Mouse (Mus musculus): ENCODE data around the gene Vps16. TPM values are rescaled to one million over a fixed set of nuclear protein-coding genes. Genes with fewer than 3 reads are reported as not detected.

Gene Vps16
- polyA plus RNA-seq, 1 experiment from 2014 or later, result 105 TPM

- Histone ChIP-seq H3K4me3 (ENCODE audit: low read length) (no peak overlapping the region), H3K4me1 (ENCODE audit: control insufficient read depth, insufficient read depth, low read depth, low read length) (peaks cover 12% of the 10 kb centered on the region), H3K27ac (ENCODE audit: low read depth, low read length) (no peak overlapping the region), H3K27me3 (replicated peaks; ENCODE audit: control insufficient read depth, insufficient read depth, low read length) (no peaks in the 10 kb centered on the region), H3K9ac (ENCODE audit: low read depth, low read length) (no peak overlapping the region), H3K4me2 (ENCODE audit: low read length) (no peak overlapping the region; the same call in 1 of the 2 replicates), H3K9me3 (ENCODE audit: control insufficient read depth, low read length) (no peaks in the 10 kb centered on the region), H3K36me3 (ENCODE audit: control insufficient read depth, insufficient read depth, low read length) (no peaks in the 10 kb centered on the region)
- 19% methylated on average over 4 of the region's 4 CpGs for WGBS
- peak; percentile 61; the same call in 1 of the 2 replicates for ATAC-seq
Measured at GRCm38 (mm10) chr2:130469366-130469765, 45.2 kb downstream of the Vps16 start.

- Histone ChIP-seq H3K4me2 (ENCODE audit: low read length) (no peak overlapping the region), H3K9ac (ENCODE audit: low read depth, low read length) (no peak overlapping the region), H3K27me3 (replicated peaks; ENCODE audit: control insufficient read depth, insufficient read depth, low read length) (no peaks in the 10 kb centered on the region), H3K4me3 (ENCODE audit: low read length) (no peak overlapping the region), H3K9me3 (ENCODE audit: control insufficient read depth, low read length) (no peaks in the 10 kb centered on the region), H3K27ac (ENCODE audit: low read depth, low read length) (0 out of 2 replicates have a peak overlapping the region, but pooled peaks have one; percentile 20), H3K36me3 (ENCODE audit: control insufficient read depth, insufficient read depth, low read length) (no peaks in the 10 kb centered on the region), H3K4me1 (ENCODE audit: control insufficient read depth, insufficient read depth, low read depth, low read length) (peaks cover 12% of the 10 kb centered on the region)
- 68% methylated on average over 2 of the region's 2 CpGs for WGBS
- peak; percentile 40; the same call in 1 of the 2 replicates for ATAC-seq
Measured at GRCm38 (mm10) chr2:130469935-130470334, 45.8 kb downstream of the Vps16 start.

- Histone ChIP-seq H3K9ac (ENCODE audit: low read depth, low read length) (no peak overlapping the region), H3K4me1 (ENCODE audit: control insufficient read depth, insufficient read depth, low read depth, low read length) (peaks cover 12% of the 10 kb centered on the region), H3K4me2 (ENCODE audit: low read length) (no peak overlapping the region), H3K4me3 (ENCODE audit: low read length) (no peak overlapping the region), H3K27ac (ENCODE audit: low read depth, low read length) (no peak overlapping the region), H3K36me3 (ENCODE audit: control insufficient read depth, insufficient read depth, low read length) (no peaks in the 10 kb centered on the region), H3K9me3 (ENCODE audit: control insufficient read depth, low read length) (no peaks in the 10 kb centered on the region), H3K27me3 (replicated peaks; ENCODE audit: control insufficient read depth, insufficient read depth, low read length) (no peaks in the 10 kb centered on the region)
- WGBS, result 78% methylated on average over 8 of the region's 8 CpGs
- ATAC-seq, result no peak
Measured at GRCm38 (mm10) chr2:130472908-130473510, 48.9 kb downstream of the Vps16 start.

- H3K27ac ChIP-seq (ENCODE audit: low read depth, low read length), result no peak overlapping the region
Measured at GRCm38 (mm10) chr2:130475764-130476163, 51.6 kb downstream of the Vps16 start.

DNA sequence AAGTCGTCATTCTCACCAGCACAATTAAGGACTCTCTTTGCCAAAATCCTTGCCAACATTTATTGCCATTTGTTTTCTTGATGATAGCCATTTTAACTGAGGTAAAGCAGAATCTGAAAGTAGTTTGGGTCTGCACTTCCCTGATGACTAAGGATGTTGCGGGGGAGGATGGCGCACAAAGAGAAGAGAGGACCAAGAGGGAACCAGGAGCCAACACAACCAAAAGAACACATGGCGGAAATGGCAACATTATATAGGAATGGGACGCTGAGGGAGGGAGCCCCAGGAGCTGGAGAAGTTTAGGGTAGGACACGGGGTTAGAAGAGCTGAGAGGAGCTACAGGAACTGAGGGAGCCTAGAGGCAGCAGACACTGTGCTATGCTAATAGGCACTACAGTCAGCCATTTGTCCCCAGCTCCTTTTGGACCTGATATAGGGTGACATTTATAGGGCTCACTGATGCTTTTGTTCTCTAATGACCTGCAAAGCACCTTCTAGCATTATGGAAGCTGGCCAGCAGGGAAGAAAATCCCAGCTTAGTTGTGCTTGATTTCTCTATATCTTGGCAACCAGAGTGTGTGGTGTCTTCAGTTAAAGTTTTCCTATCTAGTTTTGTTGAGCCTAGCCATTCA, 52.6 kb downstream of the Vps16 start:
- Histone ChIP-seq H3K9me3 (ENCODE audit: control insufficient read depth, low read length) (no peaks in the 10 kb centered on the region), H3K27me3 (replicated peaks; ENCODE audit: control insufficient read depth, insufficient read depth, low read length) (no peaks in the 10 kb centered on the region), H3K27ac (ENCODE audit: low read depth, low read length) (no peak overlapping the region), H3K4me3 (ENCODE audit: low read length) (no peak overlapping the region), H3K4me2 (ENCODE audit: low read length) (no peak overlapping the region), H3K9ac (ENCODE audit: low read depth, low read length) (no peak overlapping the region), H3K36me3 (ENCODE audit: control insufficient read depth, insufficient read depth, low read length) (peaks cover 2% of the 10 kb centered on the region; the same call in 1 of the 2 replicates), H3K4me1 (ENCODE audit: control insufficient read depth, insufficient read depth, low read depth, low read length) (no peaks in the 10 kb centered on the region)
- 80% methylated on average over 6 of the region's 6 CpGs for WGBS
- ATAC-seq, result no peak

More at GRCm38 (mm10) chr2:130475764-130476163, 51.6 kb downstream of the Vps16 start:
- H3K9ac ChIP-seq (ENCODE audit: low read depth, low read length), result no peak overlapping the region
- H3K4me2 ChIP-seq (ENCODE audit: low read length), result no peak overlapping the region
- no peak overlapping the region for H3K4me3 ChIP-seq (ENCODE audit: low read length)
- no peaks in the 10 kb centered on the region for H3K4me1 ChIP-seq (ENCODE audit: control insufficient read depth, insufficient read depth, low read depth, low read length)
- H3K36me3 ChIP-seq (ENCODE audit: control insufficient read depth, insufficient read depth, low read length), result peaks cover 2% of the 10 kb centered on the region; the same call in 1 of the 2 replicates
- no peak for ATAC-seq
- H3K9me3 ChIP-seq (ENCODE audit: control insufficient read depth, low read length), result no peaks in the 10 kb centered on the region
- 94% methylated on average over 11 of the region's 11 CpGs for WGBS
- H3K27me3 ChIP-seq (replicated peaks; ENCODE audit: control insufficient read depth, insufficient read depth, low read length), result no peaks in the 10 kb centered on the region

- 96% methylated on average over 4 of the region's 4 CpGs for WGBS
- H3K9me3 ChIP-seq (ENCODE audit: control insufficient read depth, low read length), result no peaks in the 10 kb centered on the region
- ATAC-seq, result no peak
- no peak overlapping the region for H3K27ac ChIP-seq (ENCODE audit: low read depth, low read length)
- H3K4me1 ChIP-seq (ENCODE audit: control insufficient read depth, insufficient read depth, low read depth, low read length), result no peaks in the 10 kb centered on the region
- no peak overlapping the region for H3K4me3 ChIP-seq (ENCODE audit: low read length)
- no peak overlapping the region for H3K4me2 ChIP-seq (ENCODE audit: low read length)
- no peaks in the 10 kb centered on the region for H3K27me3 ChIP-seq (replicated peaks; ENCODE audit: control insufficient read depth, insufficient read depth, low read length)
- no peak overlapping the region for H3K9ac ChIP-seq (ENCODE audit: low read depth, low read length)
- H3K36me3 ChIP-seq (ENCODE audit: control insufficient read depth, insufficient read depth, low read length), result peaks cover 2% of the 10 kb centered on the region; the same call in 1 of the 2 replicates
Measured at GRCm38 (mm10) chr2:130482177-130482576, 58.0 kb downstream of the Vps16 start.

DNA sequence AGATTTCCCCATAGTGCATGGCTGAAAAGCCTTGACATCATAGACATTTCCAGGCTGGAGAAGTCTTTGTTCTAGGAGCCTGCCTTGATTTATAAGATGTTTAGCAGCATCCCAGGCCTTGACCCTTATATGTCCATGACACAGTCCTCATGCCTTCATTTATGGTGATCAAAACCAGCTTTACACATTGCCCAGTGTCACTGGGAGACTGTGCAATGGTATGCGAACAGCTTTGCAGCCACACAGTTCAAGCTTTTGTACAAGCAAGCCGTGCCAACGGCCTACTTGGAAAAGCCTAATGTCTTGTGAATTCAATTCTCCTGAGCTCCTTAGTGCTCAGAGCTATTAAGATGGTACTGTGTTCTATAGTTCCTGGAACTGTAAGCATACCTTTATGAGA, 58.6 kb downstream of the Vps16 start:
- H3K4me1 ChIP-seq (ENCODE audit: control insufficient read depth, insufficient read depth, low read depth, low read length), result no peaks in the 10 kb centered on the region
- H3K27ac ChIP-seq (ENCODE audit: low read depth, low read length), result no peak overlapping the region
- H3K9ac ChIP-seq (ENCODE audit: low read depth, low read length), result no peak overlapping the region
- no peak overlapping the region for H3K4me3 ChIP-seq (ENCODE audit: low read length)
- peaks cover 2% of the 10 kb centered on the region; the same call in 1 of the 2 replicates for H3K36me3 ChIP-seq (ENCODE audit: control insufficient read depth, insufficient read depth, low read length)
- peak; percentile 64 for ATAC-seq
- no peaks in the 10 kb centered on the region for H3K9me3 ChIP-seq (ENCODE audit: control insufficient read depth, low read length)
- H3K27me3 ChIP-seq (replicated peaks; ENCODE audit: control insufficient read depth, insufficient read depth, low read length), result no peaks in the 10 kb centered on the region
- H3K4me2 ChIP-seq (ENCODE audit: low read length), result no peak overlapping the region
- 34% methylated on average over 3 of the region's 3 CpGs for WGBS

- Histone ChIP-seq H3K36me3 (ENCODE audit: control insufficient read depth, insufficient read depth, low read length) (no peaks in the 10 kb centered on the region), H3K27me3 (replicated peaks; ENCODE audit: control insufficient read depth, insufficient read depth, low read length) (no peaks in the 10 kb centered on the region), H3K9me3 (ENCODE audit: control insufficient read depth, low read length) (no peaks in the 10 kb centered on the region), H3K4me2 (ENCODE audit: low read length) (no peak overlapping the region), H3K4me1 (ENCODE audit: control insufficient read depth, insufficient read depth, low read depth, low read length) (no peaks in the 10 kb centered on the region), H3K4me3 (ENCODE audit: low read length) (no peak overlapping the region), H3K27ac (ENCODE audit: low read depth, low read length) (no peak overlapping the region), H3K9ac (ENCODE audit: low read depth, low read length) (no peak overlapping the region)
- no peak for ATAC-seq
- WGBS, result 93% methylated on average over 1 of the region's 1 CpGs
Measured at GRCm38 (mm10) chr2:130484206-130484605, 60.1 kb downstream of the Vps16 start.

GRCm38 (mm10) chr2:130488002-130488401, 63.9 kb downstream of the Vps16 start:
- Histone ChIP-seq H3K27me3 (replicated peaks; ENCODE audit: control insufficient read depth, insufficient read depth, low read length) (no peaks in the 10 kb centered on the region), H3K4me2 (ENCODE audit: low read length) (no peak overlapping the region), H3K4me3 (ENCODE audit: low read length) (no peak overlapping the region), H3K9ac (ENCODE audit: low read depth, low read length) (no peak overlapping the region), H3K36me3 (ENCODE audit: control insufficient read depth, insufficient read depth, low read length) (no peaks in the 10 kb centered on the region), H3K27ac (ENCODE audit: low read depth, low read length) (no peak overlapping the region), H3K4me1 (ENCODE audit: control insufficient read depth, insufficient read depth, low read depth, low read length) (no peaks in the 10 kb centered on the region), H3K9me3 (ENCODE audit: control insufficient read depth, low read length) (no peaks in the 10 kb centered on the region)
- WGBS, result 69% methylated on average over 2 of the region's 2 CpGs
- ATAC-seq, result no peak
